Mouse (Mus musculus): Measurements from ENCODE around the gene Slc7a15.

Gene Slc7a15

DNA sequence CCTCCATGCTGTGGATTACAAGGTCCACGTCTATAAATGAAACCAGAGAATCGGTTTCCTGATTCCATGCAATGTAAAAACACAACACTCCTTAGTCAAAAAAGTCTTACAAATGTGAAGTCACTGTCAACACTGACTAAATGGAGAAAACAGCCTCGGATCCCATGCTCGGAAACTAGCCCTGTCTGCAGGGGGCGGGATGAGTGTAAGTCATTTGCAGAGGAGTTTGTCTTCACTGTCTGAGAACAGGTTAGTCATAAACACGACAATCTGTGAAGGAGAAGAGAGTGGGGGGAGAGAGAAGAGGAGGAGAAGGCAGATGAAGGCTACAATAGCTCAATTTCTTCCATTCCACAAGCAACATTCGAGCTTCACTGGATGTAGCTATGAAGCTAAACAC lies 113.6 kb downstream of the Slc7a15 start:
- no peak for DNase-seq (ENCODE audit: low read depth, low spot score)

DNA sequence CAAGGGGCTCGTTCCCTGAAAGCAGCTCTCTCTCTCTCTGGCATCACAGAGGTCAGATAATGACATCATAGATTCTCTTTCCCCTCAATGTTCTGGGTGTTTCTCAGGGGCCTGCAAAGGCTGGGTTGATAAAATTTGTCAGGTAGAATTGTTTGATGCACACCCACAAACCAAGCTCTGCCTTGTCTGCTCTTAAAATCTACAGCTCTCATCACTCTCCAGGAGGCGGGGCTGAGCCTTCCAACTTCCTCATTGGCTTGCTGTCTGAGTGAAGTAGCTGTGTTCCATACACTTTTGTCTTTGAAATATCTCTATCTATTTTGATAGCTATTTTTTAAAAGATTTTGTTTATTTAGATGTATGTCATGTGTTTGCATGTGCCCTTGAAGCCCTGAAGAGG lies 116.7 kb downstream of the Slc7a15 start:
- no peak for DNase-seq (ENCODE audit: low read depth, low spot score)
